Mouse (Mus musculus) gastrocnemius, adult 2 months (tissue): ENCODE results near the gene Ppp1r21. TPM values are rescaled to one million over a fixed set of nuclear protein-coding genes. Genes with fewer than 3 reads are reported as not detected.

Source experiments
- DNase-seq: peaks from one replicate; pipeline ENCODE4 v3.0.0; 2022
- H3K27ac ChIP-seq: fragments of 200-600 bp; 2 replicates; pipeline ENCODE4 v1.8.1; 2022; ENCODE audit warnings: mild to moderate bottlenecking
- H3K4me3 ChIP-seq: fragments of 200-600 bp; 2 replicates; pipeline ENCODE4 v1.8.1; 2022; ENCODE audit warnings: mild to moderate bottlenecking, moderate library complexity
- CTCF ChIP-seq: fragments of 200-600 bp; IDR thresholded peaks from 2 replicates; pipeline ENCODE4 v1.8.1; 2022; ENCODE audit warnings: antibody characterized with exemption, mild to moderate bottlenecking, moderate library complexity
- intact Hi-C: fragments of 180-260 bp; cut with DNase I; formaldehyde crosslinking; loops from one replicate; pipeline ENCODE4 v1.15.1; 2025
- long read RNA-seq, 2 experiments: library from polyadenylated mRNA; stranded (forward); transcript quantifications; one replicate each; pipeline ENCODE4 v2.0.0; 2021
- total RNA-seq, 2 experiments: library from RNA; stranded (reverse); gene quantifications; 2 replicates each; pipeline ENCODE4 v1.2.3; 2021

The Ppp1r21 gene
- total RNA-seq: 1 to 10 TPM; 4.5 to 5.8 TPM
- long read RNA-seq, experiment 1, partial matches to known transcripts: 0 of 2 reads
- long read RNA-seq, experiment 1, other reads (novel, unspliced or antisense): 0 of 2 reads
- long read RNA-seq, experiment 2, partial matches to known transcripts: 0 of 4 reads
- long read RNA-seq, experiment 2, other reads (novel, unspliced or antisense): 1 of 4 reads

DNA sequence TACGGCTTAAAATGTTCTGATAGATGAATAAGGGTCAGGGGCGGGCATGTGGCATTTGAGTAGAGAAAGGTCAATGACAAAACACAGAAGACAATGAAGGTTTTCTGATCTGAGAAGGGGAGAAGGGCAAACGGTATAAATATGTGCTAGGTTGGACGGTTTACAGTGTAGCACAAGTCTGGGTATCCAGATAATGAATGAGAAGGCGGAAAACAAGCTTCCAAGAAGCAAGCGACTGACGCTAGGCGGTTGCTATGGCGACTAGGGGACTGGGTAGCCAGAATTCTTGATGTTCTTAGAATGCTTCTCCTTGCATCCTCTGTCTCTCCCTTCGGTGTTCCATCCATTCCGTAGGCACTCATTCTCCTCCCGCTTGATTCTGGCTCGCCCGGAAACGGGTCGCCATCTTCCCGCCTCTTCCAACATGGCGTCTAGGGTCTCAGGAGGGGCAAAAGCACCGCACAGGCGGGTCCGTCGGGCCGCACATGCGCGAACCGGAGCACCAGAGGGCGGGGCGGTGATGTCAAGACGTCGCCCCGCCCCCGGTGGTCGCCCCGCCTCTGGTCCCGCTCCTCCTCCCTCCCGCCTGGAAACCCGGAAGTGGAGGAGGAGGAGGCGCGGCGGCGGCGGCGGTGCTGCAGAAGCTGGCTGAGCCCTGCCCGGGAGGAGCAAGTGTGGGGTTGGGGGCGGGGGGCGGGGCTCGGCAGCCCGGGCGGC lies at the start of gene Ppp1r21:
Ppp1r21 (plus strand) TSS at position 600 of the 717 bp plus-strand sequence.
- DNase-seq: peak; percentile 99
- peak within 1 kb of the TSS; percentile 84 for H3K4me3 ChIP-seq
- H3K27ac ChIP-seq: peak within 1 kb of the TSS; percentile 86
- TF ChIP-seq CTCF: no peak
- intact Hi-C loops: loop anchor here (2.0 to 5.0 kb wide), 3 partner anchors 68 to 111 kb away; partner anchors contain the start of genes Foxn2 and Ston1

DNA sequence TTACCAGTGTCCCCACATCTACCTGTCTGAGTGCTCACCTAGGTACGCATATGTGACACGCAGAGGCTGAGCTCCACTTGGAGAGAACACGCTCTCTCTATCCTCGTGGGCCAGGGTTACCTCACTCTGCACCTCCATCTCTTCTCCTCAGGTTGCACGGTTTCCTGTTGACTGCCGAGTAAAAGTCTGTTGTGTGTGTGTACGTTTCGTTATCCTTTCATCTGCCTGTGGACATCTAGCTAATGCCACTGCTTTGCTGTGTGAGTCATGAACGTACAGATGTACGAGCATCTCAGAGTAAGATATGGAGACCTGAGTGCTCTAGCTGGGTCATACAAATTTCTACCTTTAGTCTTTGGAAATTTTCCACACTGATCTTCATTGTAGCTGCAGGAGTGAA lies 49.5 kb upstream of the Ppp1r21 start:
- Histone ChIP-seq H3K4me3 (no peak overlapping the region), H3K27ac (no peak overlapping the region)
- intact Hi-C loops: no loop called here
- DNase-seq: no peak
- TF ChIP-seq CTCF: no peak

DNA sequence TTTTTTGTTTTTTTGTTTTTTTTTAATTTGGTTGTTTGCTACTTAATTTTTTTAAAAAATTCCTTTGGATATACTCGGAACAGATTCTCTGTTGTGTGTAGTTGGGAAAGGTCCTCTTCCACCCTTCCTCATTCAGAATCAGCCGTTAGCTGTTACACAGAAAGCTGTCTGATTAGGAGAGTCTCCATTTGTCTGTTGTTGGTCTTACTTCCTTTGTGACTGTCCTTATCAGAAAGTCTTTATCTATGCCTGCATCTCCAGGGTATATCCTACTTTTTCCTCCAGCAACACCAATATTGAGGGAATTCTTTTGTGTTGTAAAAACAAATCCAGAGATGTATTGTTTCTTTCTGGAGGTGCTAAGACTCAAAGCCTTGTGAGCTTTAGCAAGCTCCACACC lies 48.9 kb upstream of the Ppp1r21 start:
- Histone ChIP-seq H3K4me3 (no peak overlapping the region), H3K27ac (no peak overlapping the region)
- TF ChIP-seq CTCF: no peak
- no peak for DNase-seq
- intact Hi-C loops: no loop called here

DNA sequence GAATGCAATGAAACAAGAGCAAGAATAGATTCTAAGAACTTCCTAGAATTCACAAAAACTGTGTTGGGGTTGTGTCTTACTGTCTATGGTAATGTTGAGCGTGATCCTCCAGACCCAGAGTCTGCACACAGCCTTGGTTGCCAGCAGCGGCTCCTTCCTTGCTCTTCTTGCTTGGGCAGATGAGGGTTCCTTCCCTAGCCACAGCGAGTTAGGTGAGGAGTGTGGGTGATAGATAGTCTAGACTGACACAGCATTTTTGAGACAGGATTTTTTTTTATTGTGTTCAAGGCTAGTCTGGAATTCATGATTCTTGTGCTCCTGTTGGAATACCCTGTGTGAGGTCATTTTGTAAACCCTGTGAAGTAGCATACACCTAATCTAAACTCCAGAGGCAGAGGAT lies 48.3 kb upstream of the Ppp1r21 start:
- no peak overlapping the region for H3K4me3 ChIP-seq
- no peak for DNase-seq
- no peak overlapping the region for H3K27ac ChIP-seq
- no peak for TF ChIP-seq CTCF
- intact Hi-C loops: no loop called here

DNA sequence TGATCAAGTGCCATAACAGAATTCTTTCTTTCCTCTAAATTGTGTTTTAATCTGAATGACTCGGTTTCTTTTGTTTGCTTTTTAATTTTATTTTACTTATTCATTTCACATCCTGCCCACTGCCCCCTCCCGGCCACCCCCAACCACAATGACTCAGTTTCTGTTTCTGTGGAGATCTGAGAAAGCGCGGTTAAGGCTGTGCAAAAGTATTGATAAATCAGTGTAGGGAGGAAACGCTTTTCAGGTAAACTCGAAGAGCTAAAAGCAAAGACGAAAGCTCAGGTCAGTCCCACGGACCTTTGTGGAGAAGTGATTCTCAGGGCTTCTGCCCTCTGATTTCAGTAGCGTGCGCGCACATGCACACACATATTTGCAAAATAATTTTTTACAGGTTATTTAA lies 45.4 kb upstream of the Ppp1r21 start:
- DNase-seq: no peak
- intact Hi-C loops: no loop called here
- Histone ChIP-seq H3K27ac (no peak overlapping the region), H3K4me3 (no peak overlapping the region)
- no peak for TF ChIP-seq CTCF

DNA sequence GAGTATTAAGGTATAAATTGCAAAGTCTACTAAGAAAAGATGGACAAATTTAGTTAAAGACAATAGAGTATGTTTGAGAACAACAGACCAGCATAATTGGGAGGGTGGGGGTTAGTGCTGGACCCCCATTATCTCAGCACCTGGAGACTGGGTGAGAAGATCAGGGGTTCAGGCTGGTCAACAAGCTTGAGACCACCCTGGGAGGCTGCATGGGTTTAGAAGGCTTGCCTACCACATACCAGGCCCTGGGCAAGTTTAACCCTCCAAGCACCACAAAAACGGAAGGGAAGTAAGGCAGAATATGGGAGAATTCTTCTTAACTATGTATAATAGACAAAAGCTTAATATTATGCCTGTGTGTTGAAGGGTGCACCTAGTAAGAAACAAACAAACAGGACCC lies 45.0 kb upstream of the Ppp1r21 start:
- no peak for TF ChIP-seq CTCF
- no peak for DNase-seq
- Histone ChIP-seq H3K27ac (no peak overlapping the region), H3K4me3 (no peak overlapping the region)
- intact Hi-C loops: no loop called here

DNA sequence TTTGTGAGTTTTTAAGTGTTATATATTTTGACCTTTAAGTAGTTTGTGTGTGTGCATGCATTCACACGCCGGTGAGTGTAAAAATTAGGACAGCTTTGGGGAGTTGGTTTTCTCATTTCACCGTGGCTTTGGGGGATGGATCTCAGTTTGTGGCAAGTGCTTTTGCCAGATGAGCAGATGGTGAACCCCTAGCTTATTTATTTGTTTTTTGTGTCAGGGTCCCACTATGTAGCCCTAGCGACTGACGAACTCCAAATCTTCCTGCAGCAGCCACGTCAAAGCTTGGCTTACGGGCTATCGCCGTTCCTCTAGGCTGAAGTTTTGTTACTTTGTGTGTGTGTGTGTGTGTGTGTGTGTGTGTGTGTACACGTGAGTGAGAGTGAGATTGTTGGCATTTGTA lies 39.4 kb upstream of the Ppp1r21 start:
- TF ChIP-seq CTCF: no peak
- Histone ChIP-seq H3K4me3 (no peak overlapping the region), H3K27ac (no peak overlapping the region)
- intact Hi-C loops: no loop called here
- DNase-seq: no peak

DNA sequence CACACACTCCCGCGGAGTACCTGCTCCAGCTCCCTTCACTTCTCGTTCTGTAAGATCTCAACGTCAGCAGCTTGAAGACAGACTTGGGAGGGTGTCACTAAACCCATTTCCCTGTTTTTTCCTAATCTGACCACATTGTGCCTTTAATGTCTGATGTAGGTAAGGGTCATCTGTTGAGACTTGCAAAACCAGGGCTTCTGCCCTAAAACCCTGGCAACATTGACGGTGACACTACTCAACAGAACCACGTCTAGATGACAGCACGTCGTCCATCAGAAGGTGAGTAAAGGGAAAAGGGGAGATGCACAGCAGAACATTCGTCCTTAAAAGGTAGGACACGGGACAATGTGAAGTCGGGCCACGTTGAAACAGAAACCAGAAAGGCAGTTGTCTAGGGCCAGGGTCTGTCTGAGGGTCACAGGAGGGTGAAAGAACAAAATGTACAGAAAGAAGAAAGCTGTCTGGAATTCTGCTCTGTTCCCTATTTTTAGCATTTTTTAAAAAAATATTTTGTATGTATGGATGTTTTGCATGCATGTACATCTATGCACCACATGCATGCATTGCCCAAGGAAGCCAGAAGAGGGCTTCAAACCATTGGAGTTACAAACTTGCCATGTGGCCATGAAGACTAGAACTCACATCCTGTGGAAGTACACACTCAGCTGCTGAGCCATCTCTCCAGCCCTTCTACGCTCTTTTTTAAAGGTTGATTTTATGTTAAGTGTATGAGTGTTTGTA lies 38.4 kb upstream of the Ppp1r21 start:
- intact Hi-C loops: no loop called here
- Histone ChIP-seq H3K27ac (no peak overlapping the region), H3K4me3 (no peak overlapping the region)
- TF ChIP-seq CTCF: peak; percentile 4; the same call in 1 of the 2 replicates
- no peak for DNase-seq

DNA sequence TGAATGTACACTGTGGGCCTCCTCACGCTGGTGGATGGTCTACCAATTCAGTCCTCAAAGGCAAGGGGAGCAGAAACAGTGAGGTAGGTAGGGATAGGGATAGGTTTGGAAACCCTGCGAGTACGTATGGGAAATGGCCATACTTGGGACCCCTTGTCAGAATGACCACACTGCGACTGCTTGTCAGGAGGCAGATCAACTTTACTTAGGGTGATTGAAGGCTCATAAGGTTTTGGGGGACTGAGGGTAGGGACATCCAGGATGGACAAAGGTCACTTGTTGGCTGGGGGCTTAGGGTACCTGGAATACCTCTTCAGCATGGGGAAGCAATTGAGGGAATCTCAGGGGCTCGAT lies 37.8 kb upstream of the Ppp1r21 start:
- no peak for TF ChIP-seq CTCF
- Histone ChIP-seq H3K27ac (no peak overlapping the region), H3K4me3 (no peak overlapping the region)
- intact Hi-C loops: no loop called here
- DNase-seq: no peak

DNA sequence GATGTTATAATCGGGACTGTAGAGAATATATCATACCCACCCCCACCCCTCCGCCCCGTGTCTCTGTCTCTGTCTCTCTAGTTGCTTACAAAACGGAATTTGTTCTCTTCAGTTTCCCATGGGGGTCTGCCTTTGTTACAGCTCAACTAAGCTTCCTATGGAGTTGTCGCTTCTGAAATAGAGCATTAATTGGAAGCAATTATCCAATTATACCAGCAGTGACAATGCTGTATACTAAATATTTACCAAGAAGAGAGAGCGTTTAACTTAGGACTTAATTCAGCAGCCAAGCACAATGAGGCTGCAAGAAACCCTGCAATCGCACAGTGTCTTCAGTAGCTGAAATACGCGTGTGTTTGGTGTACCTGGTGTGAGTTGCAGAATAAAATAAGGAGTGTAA lies 36.4 kb upstream of the Ppp1r21 start:
- intact Hi-C loops: no loop called here
- no peak overlapping the region for H3K27ac ChIP-seq
- no peak for DNase-seq
- no peak overlapping the region for H3K4me3 ChIP-seq
- no peak for TF ChIP-seq CTCF

DNA sequence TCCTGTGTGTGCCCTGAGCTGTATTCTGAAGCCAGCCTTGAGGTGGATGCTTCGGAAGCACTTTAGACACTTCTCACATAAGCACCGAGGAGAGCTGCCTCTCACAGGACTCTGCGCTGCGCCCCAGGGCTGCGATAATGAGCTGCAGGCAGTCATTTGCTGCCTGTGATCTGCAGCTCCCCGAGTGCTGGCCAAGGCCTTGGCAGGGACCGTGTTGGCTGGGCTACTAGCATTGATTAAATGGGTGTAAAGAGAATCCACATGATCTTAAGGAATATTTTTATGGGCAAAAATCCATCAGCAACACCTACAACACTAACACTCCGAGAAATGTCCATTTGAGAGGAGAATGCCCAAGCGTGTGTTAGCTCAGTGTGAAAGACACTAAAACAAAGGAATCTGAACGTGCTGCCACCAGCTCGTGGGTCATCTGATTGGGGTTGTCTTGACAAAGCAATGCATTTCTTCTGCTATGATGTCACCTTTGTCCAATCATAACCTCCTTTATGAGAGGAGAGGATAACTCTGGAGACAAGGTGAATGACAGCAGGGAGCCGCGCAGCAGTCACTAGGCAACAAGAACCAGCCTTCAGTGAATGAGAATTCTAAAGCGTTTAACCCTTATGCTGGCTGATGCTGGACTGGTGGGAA lies 35.7 kb upstream of the Ppp1r21 start:
- H3K4me3 ChIP-seq: no peak overlapping the region
- no peak for DNase-seq
- intact Hi-C loops: no loop called here
- no peak overlapping the region for H3K27ac ChIP-seq
- no peak for TF ChIP-seq CTCF

DNA sequence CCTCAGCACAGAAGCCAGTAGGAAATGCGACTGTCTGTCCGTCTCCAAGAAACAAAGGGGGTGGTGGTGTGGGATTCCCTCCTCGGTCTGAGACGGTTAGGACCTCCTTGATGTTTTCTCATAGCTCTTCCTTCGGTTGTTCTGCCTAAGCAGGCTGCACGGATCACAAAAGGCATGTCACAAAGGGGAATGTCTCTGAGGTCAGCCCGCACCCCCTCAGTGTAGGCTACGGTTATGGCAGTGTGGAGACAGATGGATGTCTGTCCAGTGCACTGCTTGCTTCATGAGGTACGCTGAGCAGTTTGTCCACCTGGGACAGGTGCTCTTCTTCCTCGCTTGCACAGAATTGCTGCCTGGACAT lies 35.2 kb upstream of the Ppp1r21 start:
- Histone ChIP-seq H3K27ac (no peak overlapping the region), H3K4me3 (no peak overlapping the region)
- TF ChIP-seq CTCF: no peak
- no peak for DNase-seq
- intact Hi-C loops: no loop called here

DNA sequence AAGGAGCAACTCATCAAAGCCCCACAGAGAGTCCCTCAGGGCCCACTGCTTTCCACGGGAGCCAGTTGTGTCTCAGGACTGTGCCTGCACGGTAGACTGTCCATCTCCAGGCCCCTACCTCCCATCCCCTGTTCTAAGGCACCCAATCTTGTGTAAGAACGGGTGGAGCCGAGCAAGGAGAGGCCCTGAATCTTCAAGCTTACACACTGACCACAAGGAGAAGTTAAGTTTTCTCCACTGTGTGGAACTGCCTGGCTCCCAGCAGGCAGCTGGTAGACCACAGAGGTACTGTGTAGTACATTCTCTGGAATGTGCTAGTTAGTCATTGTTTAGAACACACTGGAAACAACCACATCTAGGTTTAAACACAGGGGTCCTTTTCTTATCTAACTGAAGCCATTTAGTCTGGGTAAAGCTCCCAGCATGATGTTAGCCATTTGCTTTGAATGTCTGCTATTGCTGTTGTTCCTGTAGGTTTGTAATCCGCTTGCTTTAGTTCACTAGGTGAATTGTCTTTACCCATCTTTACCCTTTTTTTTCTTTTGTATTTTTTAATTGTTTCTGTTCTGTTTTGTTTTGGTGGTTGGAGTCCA lies 31.7 kb upstream of the Ppp1r21 start:
- intact Hi-C loops: no loop called here
- no peak for TF ChIP-seq CTCF
- H3K27ac ChIP-seq: no peak overlapping the region
- H3K4me3 ChIP-seq: no peak overlapping the region
- no peak for DNase-seq
